Comparison of ENCODE assay signal across 20 mouse cellular contexts in genomic region chr13:72833326-72833725, GRCm38 (mm10).
A peak's percentile ranks its signal among the peaks of the same experiment; 100 is the strongest.
DNase-seq lines count a peak whose midpoint lies in the region; ATAC-seq and TF ChIP-seq lines count a peak whose summit lies in the region.
"Had no signal": no experiment of that assay in that cellular context is flagged by ENCODE, and none has a peak within 500 bp of the region (broad histone marks: within the 10 kb centered on the region; RNA-seq: fewer than 3 reads in every experiment).

No protein-coding gene starts in this region.

- TF ChIP-seq EP300 in liver, postnatal 0 days (IDR thresholded peaks at IDR 0.05; ENCODE audit: low read depth): no peak

- H3K9me3 ChIP-seq in forebrain, embryonic 10.5 days: no peaks in the 10 kb centered on the region
- H3K9me3 ChIP-seq in forebrain, embryonic 11.5 days (ENCODE audit: control insufficient read depth, low read length): no peaks in the 10 kb centered on the region
- H3K9me3 ChIP-seq in heart, embryonic 11.5 days (replicated peaks; ENCODE audit: control insufficient read depth, low read length): no peaks in the 10 kb centered on the region
- H3K9me3 ChIP-seq in liver, embryonic 12.5 days (replicated peaks): no peaks in the 10 kb centered on the region
- H3K9me3 ChIP-seq in liver, postnatal 0 days (ENCODE audit: low read length): no peaks in the 10 kb centered on the region
- H3K9me3 ChIP-seq: forebrain, embryonic 12.5 days; forebrain, embryonic 15.5 days; heart, embryonic 15.5 days; hindbrain, embryonic 12.5 days; hindbrain, embryonic 15.5 days had no signal

- ATAC-seq in forebrain, embryonic 11.5 days (replicated peaks; ENCODE audit: low FRiP score): no peak
- peak; percentile 85 for ATAC-seq in heart, embryonic 11.5 days (replicated peaks; ENCODE audit: insufficient number of reproducible peaks, low FRiP score, low TSS enrichment)
- ATAC-seq in liver, embryonic 12.5 days: no peak
- ATAC-seq in liver, postnatal 0 days: no peak
- ATAC-seq: activated CD4-positive, CD25-positive, alpha-beta regulatory T cell, adult 4 months; forebrain, embryonic 15.5 days; intestine, postnatal 0 days had no signal

- H3K4me2 ChIP-seq in forebrain, embryonic 11.5 days (ENCODE audit: low read depth, low read length, severe bottlenecking): no peak overlapping the region
- H3K4me2 ChIP-seq in heart, embryonic 11.5 days: no peak overlapping the region
- no peak overlapping the region for H3K4me2 ChIP-seq in liver, embryonic 12.5 days
- H3K4me2 ChIP-seq in liver, postnatal 0 days (ENCODE audit: low read depth, low read length): no peak overlapping the region
- H3K4me2 ChIP-seq: forebrain, embryonic 12.5 days; forebrain, embryonic 15.5 days; heart, embryonic 15.5 days; hindbrain, embryonic 12.5 days; hindbrain, embryonic 15.5 days had no signal

- peaks cover 39% of the 10 kb centered on the region for H3K27me3 ChIP-seq in forebrain, embryonic 10.5 days (ENCODE audit: poor library complexity, severe bottlenecking)
- no peaks in the 10 kb centered on the region for H3K27me3 ChIP-seq in forebrain, embryonic 11.5 days (ENCODE audit: control insufficient read depth, insufficient read depth, low read length)
- no peaks in the 10 kb centered on the region for H3K27me3 ChIP-seq in heart, embryonic 11.5 days (ENCODE audit: control insufficient read depth, insufficient read depth, low read length)
- no peaks in the 10 kb centered on the region for H3K27me3 ChIP-seq in liver, embryonic 12.5 days (replicated peaks)
- no peaks in the 10 kb centered on the region for H3K27me3 ChIP-seq in liver, postnatal 0 days (ENCODE audit: insufficient read depth, low read length)
- H3K27me3 ChIP-seq: forebrain, embryonic 15.5 days; heart, embryonic 15.5 days had no signal

- H3K27ac ChIP-seq in forebrain, embryonic 10.5 days: 0 out of 2 replicates have a peak overlapping the region, but pooled peaks have one; percentile 4
- no peak overlapping the region for H3K27ac ChIP-seq in forebrain, embryonic 11.5 days (ENCODE audit: low read depth, low read length)
- peak overlapping the region; percentile 77 for H3K27ac ChIP-seq in heart, embryonic 11.5 days (ENCODE audit: low read depth, low read length)
- H3K27ac ChIP-seq in liver, embryonic 12.5 days: peak overlapping the region; percentile 45; the same call in 1 of the 2 replicates
- H3K27ac ChIP-seq in liver, postnatal 0 days (ENCODE audit: low read depth): no peak overlapping the region
- H3K27ac ChIP-seq: forebrain, embryonic 12.5 days; forebrain, embryonic 15.5 days; heart, embryonic 15.5 days; hindbrain, embryonic 12.5 days; hindbrain, embryonic 15.5 days had no signal

- 96% methylated on average over 2 of the region's 2 CpGs for WGBS in forebrain, embryonic 10.5 days
- 95% methylated on average over 2 of the region's 2 CpGs for WGBS in forebrain, embryonic 11.5 days
- 46% methylated on average over 2 of the region's 2 CpGs for WGBS in heart, embryonic 11.5 days (ENCODE audit: insufficient replicate concordance)
- WGBS in liver, embryonic 12.5 days (ENCODE audit: insufficient replicate concordance): 61% methylated on average over 2 of the region's 2 CpGs
- 41% methylated on average over 2 of the region's 2 CpGs for WGBS in liver, postnatal 0 days (ENCODE audit: insufficient replicate concordance)

- DNase-seq in forebrain, embryonic 10.5 days (ENCODE audit: extremely low spot score, low spot score): no peak
- DNase-seq in forebrain, embryonic 11.5 days (ENCODE audit: low spot score): no peak
- no peak for DNase-seq in heart, postnatal 4 days
- DNase-seq in liver, postnatal 0 days: no peak
- DNase-seq: adrenal gland, adult 8-10 months; adrenal gland, postnatal 25 days; cerebellum, adult 11-12 months; cerebellum, adult 8-10 months; cerebellum, postnatal 14 days; gastrocnemius, postnatal 25 days; heart, postnatal 10 days had no signal

- no peak for TF ChIP-seq CTCF in liver, postnatal 0 days (IDR thresholded peaks at IDR 0.05; ENCODE audit: low read depth)

- H3K9ac ChIP-seq in forebrain, embryonic 11.5 days (ENCODE audit: low read length): no peak overlapping the region
- no peak overlapping the region for H3K9ac ChIP-seq in heart, embryonic 11.5 days (ENCODE audit: low read depth, low read length)
- H3K9ac ChIP-seq in liver, embryonic 12.5 days: no peak overlapping the region
- H3K9ac ChIP-seq in liver, postnatal 0 days (replicated peaks): no peak overlapping the region
- H3K9ac ChIP-seq: forebrain, embryonic 12.5 days; forebrain, embryonic 15.5 days; heart, embryonic 15.5 days; hindbrain, embryonic 12.5 days; hindbrain, embryonic 15.5 days had no signal

- no peaks in the 10 kb centered on the region for H3K36me3 ChIP-seq in forebrain, embryonic 10.5 days (replicated peaks)
- H3K36me3 ChIP-seq in forebrain, embryonic 11.5 days (ENCODE audit: control insufficient read depth, insufficient read depth, low read length): no peaks in the 10 kb centered on the region
- H3K36me3 ChIP-seq in heart, embryonic 11.5 days (ENCODE audit: control insufficient read depth, insufficient read depth, low read length): no peaks in the 10 kb centered on the region
- no peaks in the 10 kb centered on the region for H3K36me3 ChIP-seq in liver, embryonic 12.5 days
- no peaks in the 10 kb centered on the region for H3K36me3 ChIP-seq in liver, postnatal 0 days (replicated peaks; ENCODE audit: insufficient read depth, low read length)
- H3K36me3 ChIP-seq: forebrain, embryonic 12.5 days; forebrain, embryonic 15.5 days; heart, embryonic 15.5 days; hindbrain, embryonic 12.5 days; hindbrain, embryonic 15.5 days had no signal

- no peak overlapping the region for H3K4me3 ChIP-seq in forebrain, embryonic 10.5 days
- no peak overlapping the region for H3K4me3 ChIP-seq in forebrain, embryonic 11.5 days (ENCODE audit: low read depth, low read length)
- no peak overlapping the region for H3K4me3 ChIP-seq in heart, embryonic 11.5 days (ENCODE audit: low read depth, low read length)
- H3K4me3 ChIP-seq in liver, embryonic 12.5 days: no peak overlapping the region
- H3K4me3 ChIP-seq in liver, postnatal 0 days (ENCODE audit: low read depth, low read length): no peak overlapping the region
- H3K4me3 ChIP-seq: forebrain, embryonic 12.5 days; forebrain, embryonic 15.5 days; heart, embryonic 15.5 days; hindbrain, embryonic 12.5 days; hindbrain, embryonic 15.5 days had no signal

- H3K4me1 ChIP-seq in forebrain, embryonic 10.5 days: peaks cover 11% of the 10 kb centered on the region
- no peaks in the 10 kb centered on the region; the same call in 1 of the 2 replicates for H3K4me1 ChIP-seq in forebrain, embryonic 11.5 days (replicated peaks; ENCODE audit: control insufficient read depth, insufficient read depth, low read length)
- no peaks in the 10 kb centered on the region for H3K4me1 ChIP-seq in heart, embryonic 11.5 days (ENCODE audit: control insufficient read depth, insufficient read depth, low read length)
- H3K4me1 ChIP-seq in liver, embryonic 12.5 days: no peaks in the 10 kb centered on the region
- H3K4me1 ChIP-seq in liver, postnatal 0 days (ENCODE audit: insufficient read depth): no peaks in the 10 kb centered on the region
- H3K4me1 ChIP-seq: forebrain, embryonic 15.5 days; heart, embryonic 15.5 days had no signal

Comparison
In these comparisons a context has a peak if more than half of its experiments do, and no peak if none do; other contexts are left out.
1. H3K27ac ChIP-seq: peak in forebrain, embryonic 10.5 days (single experiment), heart, embryonic 11.5 days (single experiment) and liver, embryonic 12.5 days (single experiment); none in forebrain, embryonic 11.5 days (single experiment) and liver, postnatal 0 days (single experiment).